Mouse (Mus musculus): ENCODE measurements at regions not wholly inside any gene's neighbourhood (a gene's known extent, or its start where the extent isn't known, plus 50 kb on each side); places are given as distances from the start of the nearest gene placed in this dataset.
"Not testable (repeated sequence)": the region's sequence is repeated elsewhere in the genome, so short reads cannot be mapped to it uniquely, and the experiment has no call there.

DNA sequence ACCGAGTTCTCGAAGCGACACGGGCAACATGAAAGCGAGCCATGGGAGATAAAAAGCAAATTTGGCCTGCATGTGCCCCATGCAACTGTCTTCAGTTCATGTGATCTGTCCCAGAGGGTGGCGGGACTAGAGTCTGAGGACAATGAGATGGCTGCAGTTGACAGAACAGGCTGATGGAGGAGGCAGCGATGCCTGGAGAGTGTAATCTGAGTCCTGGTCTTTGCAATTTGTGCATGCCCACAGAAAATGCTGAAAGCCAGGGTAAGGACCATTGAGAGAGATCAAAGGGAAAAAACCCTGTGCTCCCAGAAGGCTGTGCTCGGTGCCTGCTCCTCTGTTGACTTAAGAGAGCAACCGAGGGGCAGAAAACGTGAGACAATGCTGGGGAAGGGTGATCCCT, 624.8 kb upstream of the BB014433 start:
- DNase-seq (ENCODE audit: low read depth, low spot score), result no peak

DNA sequence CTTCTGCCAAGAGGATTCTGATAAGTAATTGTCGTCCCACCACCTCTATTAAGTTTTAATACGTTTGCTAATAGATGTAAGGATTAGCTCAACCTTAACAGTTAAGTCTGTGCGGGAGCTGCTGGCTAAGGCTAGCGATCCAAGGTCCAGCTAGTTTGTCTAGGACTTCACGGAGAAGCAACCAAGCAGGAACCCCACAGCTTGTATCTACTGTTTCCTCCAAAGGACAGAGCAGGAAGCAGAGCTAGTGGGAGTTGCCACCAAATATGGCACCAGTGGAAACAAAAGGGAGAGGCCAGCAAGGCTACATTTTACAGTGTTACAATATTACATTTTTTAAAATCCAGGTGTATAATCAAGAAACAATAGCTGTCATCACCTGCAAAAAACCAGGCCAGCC, 624.4 kb upstream of the BB014433 start:
- no peak for DNase-seq (ENCODE audit: low read depth, low spot score)

GRCm38 (mm10) chr8:15669515-15669914, 623.6 kb upstream of the BB014433 start:
- no peak for DNase-seq (ENCODE audit: low read depth, low spot score)

DNA sequence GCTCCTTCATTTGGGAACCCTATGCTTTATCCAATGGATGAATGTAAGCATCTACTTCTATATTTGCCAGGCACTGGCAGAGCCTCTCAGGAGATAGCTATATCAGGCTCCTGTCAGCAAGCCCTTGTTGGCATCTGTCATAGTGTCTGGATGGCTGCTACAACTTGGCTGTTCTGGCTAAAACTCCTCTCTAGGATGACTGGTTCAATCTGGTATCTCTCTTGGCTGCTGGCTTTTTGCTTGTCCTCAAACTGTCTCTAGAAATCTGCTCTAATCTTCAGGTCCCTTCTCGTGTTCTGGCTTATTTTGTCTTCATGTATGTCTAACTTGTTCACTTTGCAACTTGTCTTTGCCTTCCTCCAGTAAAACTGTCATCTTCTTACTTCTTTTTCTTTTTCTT, 614.7 kb upstream of the BB014433 start:
- peak; percentile 54 for DNase-seq (ENCODE audit: low read depth, low spot score)

DNA sequence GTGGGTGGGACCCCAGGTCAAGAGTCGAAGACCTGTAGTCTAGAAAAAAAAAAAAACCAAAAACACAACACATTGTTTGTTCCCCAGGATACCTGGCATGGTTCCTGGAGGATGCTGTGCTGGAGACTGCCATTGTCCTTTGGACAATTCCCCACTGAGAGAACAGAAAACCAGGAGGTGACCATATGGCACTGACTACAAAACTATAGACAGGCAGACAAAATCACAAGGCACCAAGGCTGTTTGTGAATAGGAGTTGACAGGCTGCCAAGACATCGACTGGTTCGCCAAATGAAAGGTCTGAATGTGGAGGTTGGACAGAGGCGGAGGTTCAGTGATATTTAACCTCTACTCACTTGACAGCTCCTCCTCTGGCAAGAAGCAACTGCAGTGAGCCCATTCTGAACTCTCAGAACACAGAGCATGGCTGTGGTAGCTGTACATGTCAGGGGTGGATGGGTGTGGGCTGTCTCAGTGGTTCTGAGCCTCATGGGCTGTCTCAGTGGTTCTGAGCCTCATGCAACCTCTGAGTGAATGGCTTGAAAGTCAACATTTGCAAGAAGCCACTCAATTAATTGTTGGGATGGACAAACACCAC, 589.0 kb upstream of the BB014433 start:
- peak; percentile 58 for DNase-seq (ENCODE audit: low read depth, low spot score)

DNA sequence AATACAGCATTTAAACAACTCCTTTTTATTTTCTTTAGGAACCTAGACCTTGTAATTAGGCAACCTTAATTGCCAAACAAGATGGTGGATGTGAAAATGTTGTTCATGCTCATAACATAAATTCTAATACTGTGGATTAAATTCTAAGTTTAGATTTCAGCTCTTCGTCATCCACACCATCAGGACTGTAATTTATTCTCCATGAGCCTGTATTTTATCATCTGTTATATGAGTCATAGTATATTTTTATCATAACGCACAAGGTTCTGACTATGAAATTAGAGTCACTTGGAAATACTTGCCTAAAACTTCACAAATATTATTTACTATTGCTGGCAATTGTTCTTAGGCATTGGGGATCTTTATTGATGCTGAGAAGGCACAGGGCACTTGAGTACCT, 582.7 kb upstream of the BB014433 start:
- peak; percentile 45 for DNase-seq (ENCODE audit: low read depth, low spot score)

DNA sequence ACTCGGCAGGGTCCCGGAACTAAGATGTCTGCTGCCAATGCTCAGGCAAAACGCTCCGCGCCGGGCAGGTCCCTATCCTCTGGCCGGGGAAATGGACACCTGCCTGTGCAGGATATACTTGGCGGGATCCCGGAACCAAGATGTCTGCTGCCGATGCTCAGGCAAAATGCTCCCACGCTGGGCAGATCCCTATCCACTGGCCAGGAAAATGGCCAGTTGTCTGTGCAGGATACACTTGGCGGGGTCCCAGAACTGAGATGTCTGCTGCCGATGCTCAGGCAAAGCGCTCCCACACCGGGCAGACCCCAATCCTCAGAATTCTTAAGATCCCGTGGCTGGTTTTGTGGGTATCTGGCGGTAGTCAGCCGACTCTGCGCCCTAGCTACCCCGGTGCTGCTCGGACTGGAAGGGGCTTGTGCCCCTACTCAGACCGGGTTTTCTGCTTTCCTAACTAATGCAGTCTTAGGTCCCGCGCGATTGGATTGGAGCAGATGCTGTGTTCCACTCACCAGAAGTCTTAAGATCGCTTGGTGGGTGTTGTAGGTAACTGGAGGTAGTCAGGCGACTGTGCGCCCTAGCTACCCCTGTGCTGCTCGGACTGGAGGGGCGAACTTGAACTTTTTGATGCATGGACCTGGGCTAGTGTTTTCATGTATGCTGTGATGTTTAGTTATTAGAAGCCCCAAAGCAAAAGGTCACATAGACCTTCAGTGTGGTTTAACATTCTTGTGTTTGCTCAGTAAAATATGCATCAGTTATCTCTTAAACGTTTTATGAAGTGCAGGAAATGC, 577.9 kb upstream of the BB014433 start:
- DNase-seq (ENCODE audit: low read depth, low spot score), result not testable (repeated sequence)

DNA sequence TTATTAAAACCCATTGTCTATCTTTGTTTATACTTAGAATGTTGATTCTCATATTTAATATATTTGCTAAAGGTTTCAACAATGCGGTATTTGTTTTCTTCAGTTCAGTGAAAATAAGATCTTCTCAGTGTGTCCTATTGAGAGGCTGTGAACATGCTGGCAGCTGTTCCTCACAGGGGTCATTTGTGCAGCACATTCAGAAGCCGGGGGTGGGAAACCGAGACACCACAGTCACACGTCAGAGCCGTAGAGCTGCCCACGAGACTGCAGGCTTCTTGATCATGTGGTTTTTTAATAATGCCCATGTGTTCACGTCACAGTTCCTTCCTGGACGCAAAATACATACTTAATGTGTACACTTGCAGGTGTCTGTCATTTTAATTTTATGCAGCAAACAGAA, 564.3 kb upstream of the BB014433 start:
- no peak for DNase-seq (ENCODE audit: low read depth, low spot score)

- DNase-seq (ENCODE audit: low read depth, low spot score), result no peak
Observed at GRCm38 (mm10) chr8:15607598-15608215, 561.8 kb upstream of the BB014433 start.

DNA sequence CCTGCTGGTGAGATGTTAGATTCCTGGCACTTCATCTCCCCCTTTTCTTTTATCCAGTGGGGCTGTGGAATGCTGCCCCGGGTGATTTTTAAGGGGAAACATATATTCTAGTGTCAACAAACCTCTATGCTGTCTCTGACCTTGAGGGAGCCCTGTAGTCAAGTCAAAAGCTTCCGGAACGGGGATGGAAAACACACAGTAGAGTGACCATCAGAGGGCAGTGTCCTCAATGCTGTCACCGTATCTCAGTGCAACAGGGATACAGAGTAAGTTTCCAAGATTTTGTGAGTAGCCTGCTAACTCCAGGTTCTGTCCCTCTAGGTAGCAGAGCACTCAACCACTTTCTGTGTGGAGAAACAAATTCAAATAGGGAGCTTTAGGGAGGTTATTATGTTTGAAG, 555.7 kb upstream of the BB014433 start:
- DNase-seq (ENCODE audit: low read depth, low spot score), result no peak

DNA sequence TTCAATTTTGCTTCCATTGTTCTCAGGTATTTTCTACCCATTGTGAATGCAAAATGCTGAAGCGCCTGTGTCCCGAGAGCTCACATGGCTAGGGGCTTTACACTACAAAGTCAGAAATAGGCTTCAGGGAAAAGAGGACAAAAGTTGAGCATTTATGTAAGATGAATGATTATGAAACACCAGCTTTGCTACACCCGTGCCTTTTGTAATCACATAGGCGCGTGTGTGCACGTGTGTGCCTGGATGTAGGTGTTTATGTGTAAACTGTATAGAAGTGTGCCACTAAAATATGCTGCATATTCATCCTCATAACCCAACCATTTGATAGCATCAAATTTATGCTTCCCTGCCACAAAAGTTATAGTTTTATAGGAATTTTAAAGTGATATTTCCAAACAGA, 547.2 kb upstream of the BB014433 start:
- no peak for DNase-seq (ENCODE audit: low read depth, low spot score)

- DNase-seq (ENCODE audit: low read depth, low spot score), result no peak
Observed at GRCm38 (mm10) chr8:15583782-15584181, 537.9 kb upstream of the BB014433 start.

DNA sequence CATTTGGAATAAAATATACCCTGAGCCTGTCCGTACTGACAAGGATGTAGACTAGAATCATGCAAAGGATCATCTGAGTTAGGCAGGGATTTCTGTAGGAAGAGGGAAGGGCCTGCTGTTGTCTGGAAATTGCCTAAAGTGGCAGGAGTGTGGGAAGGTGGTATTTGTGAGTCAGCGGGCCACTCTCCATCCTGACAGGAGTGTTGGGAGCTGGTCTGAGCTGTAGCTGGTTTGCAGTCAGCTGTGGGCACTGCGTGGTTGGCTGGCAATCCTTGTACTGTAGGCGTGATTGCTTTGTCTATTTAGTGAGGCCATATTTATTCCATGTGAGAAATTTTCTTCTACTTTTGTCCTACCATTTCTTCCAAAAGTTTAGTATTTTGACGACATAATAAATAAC, 524.2 kb upstream of the BB014433 start:
- DNase-seq (ENCODE audit: low read depth, low spot score), result peak; percentile 90

GRCm38 (mm10) chr8:15567742-15568141, 521.9 kb upstream of the BB014433 start:
- peak; percentile 32 for DNase-seq (ENCODE audit: low read depth, low spot score)

GRCm38 (mm10) chr8:15562310-15563296, 516.7 kb upstream of the BB014433 start:
- peak; percentile 64 for DNase-seq (ENCODE audit: low read depth, low spot score)

DNA sequence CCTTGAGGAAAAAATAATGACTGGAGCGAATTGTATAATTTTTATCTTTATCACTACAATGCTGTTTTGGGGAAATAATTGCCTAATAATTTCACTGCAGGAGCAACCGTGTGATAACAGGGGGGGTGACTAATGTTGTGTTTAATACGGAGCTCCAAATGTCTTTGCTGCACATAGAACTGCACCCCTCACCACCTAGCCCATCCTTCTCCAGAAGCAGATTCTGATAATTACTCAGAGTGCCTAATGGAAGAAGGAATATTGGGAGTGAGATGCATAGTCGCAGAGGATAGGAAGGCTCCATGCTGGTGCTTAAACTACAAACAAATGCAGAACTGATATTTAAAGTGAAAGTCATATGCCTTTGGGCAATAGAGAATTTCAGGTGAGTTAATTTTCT, 486.1 kb upstream of the BB014433 start:
- no peak for DNase-seq (ENCODE audit: low read depth, low spot score)

DNA sequence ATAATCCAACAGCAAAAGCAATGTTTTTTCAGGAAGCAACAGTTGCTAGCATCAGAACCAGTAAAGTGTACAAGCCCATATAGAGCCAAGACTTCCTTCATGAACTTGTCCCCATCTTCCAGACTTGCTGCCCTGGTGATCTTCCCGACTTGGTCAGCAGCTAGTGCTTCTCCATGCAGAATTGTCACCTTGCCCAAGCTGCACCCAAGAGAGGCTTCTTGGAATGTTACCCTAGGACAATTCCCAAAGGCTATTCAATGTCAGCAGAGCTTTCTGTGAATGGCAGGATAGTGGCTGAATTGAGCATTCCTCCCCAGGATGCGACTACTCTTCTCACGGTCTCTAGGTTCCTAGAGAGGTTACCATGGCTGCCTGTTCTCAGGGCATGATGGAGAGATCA, 479.6 kb upstream of the BB014433 start:
- DNase-seq (ENCODE audit: low read depth, low spot score), result no peak

DNA sequence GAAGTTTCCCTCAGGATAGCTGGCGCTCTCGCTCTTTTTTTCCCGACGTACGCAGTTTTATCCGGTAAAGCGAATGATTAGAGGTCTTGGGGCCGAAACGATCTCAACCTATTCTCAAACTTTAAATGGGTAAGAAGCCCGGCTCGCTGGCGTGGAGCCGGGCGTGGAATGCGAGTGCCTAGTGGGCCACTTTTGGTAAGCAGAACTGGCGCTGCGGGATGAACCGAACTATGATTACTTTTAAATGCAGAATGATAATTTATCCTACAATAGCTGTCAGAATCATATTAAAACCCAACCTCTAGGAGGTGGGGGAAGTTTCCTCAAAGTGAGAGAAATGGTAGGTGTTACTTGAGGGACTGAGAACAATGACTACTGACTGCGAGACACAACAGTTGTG, 474.0 kb upstream of the BB014433 start:
- not testable (repeated sequence) for DNase-seq (ENCODE audit: low read depth, low spot score)

GRCm38 (mm10) chr8:15500973-15501372, 455.1 kb upstream of the BB014433 start:
- DNase-seq (ENCODE audit: low read depth, low spot score), result peak; percentile 69

DNA sequence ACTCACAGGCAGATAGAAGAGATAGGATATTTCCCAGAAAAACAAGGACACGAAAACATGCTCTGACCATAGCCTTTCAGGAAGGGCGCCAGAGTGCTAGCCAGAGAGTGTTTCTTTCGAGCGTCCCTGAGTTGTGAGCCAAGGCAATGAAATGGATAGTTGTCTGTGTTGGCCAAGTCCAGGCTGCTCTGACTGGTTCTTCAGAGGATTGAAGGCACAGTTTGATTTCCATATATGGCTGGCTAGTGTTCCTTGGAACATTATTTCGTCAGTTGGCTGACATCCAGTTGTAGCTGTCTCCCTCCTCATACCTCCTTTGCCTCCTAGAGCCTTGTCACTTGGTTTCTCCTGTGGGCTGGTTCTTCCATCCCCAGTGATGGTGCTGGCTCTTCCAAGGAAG, 451.7 kb upstream of the BB014433 start:
- DNase-seq (ENCODE audit: low read depth, low spot score), result peak; percentile 60

DNA sequence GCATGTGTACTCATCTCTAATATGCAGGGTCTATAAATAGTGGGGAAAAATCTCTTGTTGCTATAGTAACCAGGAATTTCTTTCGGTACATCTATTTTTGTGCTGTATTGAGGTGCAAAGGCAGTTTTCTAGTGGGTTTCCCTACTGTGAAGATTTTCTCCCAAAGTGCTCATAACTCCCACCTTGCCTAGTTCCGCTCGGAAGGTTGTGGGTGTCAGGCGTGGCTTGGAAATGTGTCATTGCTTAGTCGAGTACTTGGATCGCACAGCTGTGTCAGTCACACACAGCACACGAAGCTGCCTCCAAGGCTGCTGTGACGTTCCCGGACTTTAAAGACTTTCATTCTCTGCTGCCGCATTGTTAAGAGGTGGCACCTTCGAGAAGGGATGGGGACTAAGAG, 450.4 kb upstream of the BB014433 start:
- DNase-seq (ENCODE audit: low read depth, low spot score), result peak; percentile 95

- DNase-seq (ENCODE audit: low read depth, low spot score), result peak; percentile 70
Observed at GRCm38 (mm10) chr8:15490774-15491173, 444.9 kb upstream of the BB014433 start.
